Mouse (Mus musculus) stomach, postnatal 0 days (tissue): Measurements from ENCODE around the gene Fam189b.

ENCODE experiments used
- CTCF ChIP-seq: IDR thresholded peaks from 2 replicates; pipeline ENCODE4 v1.5.1; 2016; ENCODE audit warnings: antibody characterized with exemption, low read depth, mild to moderate bottlenecking, moderate library complexity
- EP300 ChIP-seq: optimal IDR thresholded peaks from 2 replicates; pipeline ENCODE3; 2016; ENCODE audit warnings: antibody characterized with exemption

DNA sequence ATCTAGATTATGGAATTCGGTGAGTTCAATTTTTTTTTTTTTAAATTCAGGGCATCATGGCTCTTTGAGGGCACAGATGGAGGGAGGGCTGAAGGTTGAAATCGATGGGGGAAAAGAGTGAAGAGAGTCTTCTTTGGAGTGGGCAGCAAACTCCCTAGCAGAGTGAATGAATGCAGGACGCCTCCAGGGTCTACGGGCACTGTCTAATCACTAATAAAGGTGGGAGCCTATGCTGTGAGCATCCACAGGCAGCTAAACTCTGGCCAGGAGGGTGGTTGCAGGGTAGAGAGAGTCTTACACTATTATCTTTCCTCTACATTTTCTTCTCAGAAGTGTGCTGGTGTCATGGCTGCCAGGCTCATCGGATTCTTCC, 20.2 kb downstream of the Fam189b start:
- no peak for TF ChIP-seq CTCF
- TF ChIP-seq EP300, result no peak
